Comparison of ENCODE assay signal across 8 mouse cellular contexts in genomic region chr3:51157291-51157650, GRCm38 (mm10).
DNase-seq lines count a peak whose midpoint lies in the region; ATAC-seq and TF ChIP-seq lines count a peak whose summit lies in the region.

No protein-coding gene starts in this region.

- no peaks in the 10 kb centered on the region for H3K27me3 ChIP-seq in erythroblast, embryonic 14.5 days (ENCODE audit: control insufficient read depth)
- no peaks in the 10 kb centered on the region for H3K27me3 ChIP-seq in lung, embryonic 14.5 days (ENCODE audit: insufficient read depth, low read length)
- H3K27me3 ChIP-seq in intestine, embryonic 15.5 days (replicated peaks): no peaks in the 10 kb centered on the region
- H3K27me3 ChIP-seq in myocyte (ENCODE audit: control insufficient read depth, insufficient read depth, insufficient read length): no peaks in the 10 kb centered on the region

- WGBS in lung, embryonic 14.5 days: 7% methylated on average over 4 of the region's 4 CpGs
- WGBS in intestine, embryonic 15.5 days: 18% methylated on average over 4 of the region's 4 CpGs

- TF ChIP-seq POLR2A in myocyte (IDR thresholded peaks at IDR 0.05; ENCODE audit: insufficient read length, low read depth): no peak

- H3K27ac ChIP-seq in lung, embryonic 14.5 days (ENCODE audit: low read depth): peak overlapping the region; percentile 42
- no peak overlapping the region for H3K27ac ChIP-seq in intestine, embryonic 15.5 days

- no peaks in the 10 kb centered on the region for H3K9me3 ChIP-seq in erythroblast, embryonic 14.5 days (ENCODE audit: control insufficient read depth, low read length)
- no peaks in the 10 kb centered on the region for H3K9me3 ChIP-seq in lung, embryonic 14.5 days (ENCODE audit: low read depth, low read length)
- no peaks in the 10 kb centered on the region for H3K9me3 ChIP-seq in intestine, embryonic 15.5 days

- no peak overlapping the region for H3ac ChIP-seq in myocyte (ENCODE audit: control insufficient read depth, insufficient read length)

- H3K4me3 ChIP-seq in erythroblast, embryonic 14.5 days (replicated peaks): peak overlapping the region; percentile 56
- H3K4me3 ChIP-seq in lung, embryonic 14.5 days (ENCODE audit: low read depth, low read length): no peak overlapping the region
- H3K4me3 ChIP-seq in intestine, embryonic 15.5 days (replicated peaks): no peak overlapping the region
- H3K4me3 ChIP-seq in myocyte: no peak overlapping the region

- TF ChIP-seq CTCF in lung, embryonic 14.5 days (IDR thresholded peaks at IDR 0.05; ENCODE audit: low read depth): no peak

- peaks cover 50% of the 10 kb centered on the region for H3K4me1 ChIP-seq in erythroblast, embryonic 14.5 days (ENCODE audit: control insufficient read depth)
- H3K4me1 ChIP-seq in lung, embryonic 14.5 days (ENCODE audit: insufficient read depth): peaks cover 12% of the 10 kb centered on the region
- H3K4me1 ChIP-seq in intestine, embryonic 15.5 days (replicated peaks): 0 out of 2 replicates have a peak, but pooled peaks cover 5% of the 10 kb centered on the region

- 0 out of 2 replicates have a peak overlapping the region, but pooled peaks have one; percentile 15 for H3K4me2 ChIP-seq in lung, embryonic 14.5 days
- H3K4me2 ChIP-seq in intestine, embryonic 15.5 days (replicated peaks): peak overlapping the region; percentile 19; the same call in 1 of the 2 replicates
- peak overlapping the region; percentile 73 for H3K4me2 ChIP-seq in myocyte (ENCODE audit: low read depth)

- no peaks in the 10 kb centered on the region for H3K36me3 ChIP-seq in erythroblast, embryonic 14.5 days (ENCODE audit: control insufficient read depth)
- no peaks in the 10 kb centered on the region for H3K36me3 ChIP-seq in lung, embryonic 14.5 days (ENCODE audit: insufficient read depth)
- H3K36me3 ChIP-seq in intestine, embryonic 15.5 days: no peaks in the 10 kb centered on the region
- no peaks in the 10 kb centered on the region for H3K36me3 ChIP-seq in myocyte (ENCODE audit: control insufficient read depth, insufficient read depth)

- no peak; the same call in 1 of the 2 replicates for ATAC-seq in erythroblast, adult 5-6 weeks (replicated peaks; ENCODE audit: low FRiP score, poor library complexity, severe bottlenecking)
- ATAC-seq in lung, embryonic 14.5 days (ENCODE audit: insufficient read depth): no peak
- no peak for ATAC-seq in intestine, embryonic 15.5 days

- DNase-seq in lung, embryonic 14.5 days: no peak
- no peak for DNase-seq in lung, postnatal 4 days
- no peak for DNase-seq in thymus, postnatal 36 days
- DNase-seq in layer of hippocampus, adult 18-20 months (ENCODE audit: low spot score in 2 of 2): no peak

- H3K79me2 ChIP-seq in myocyte (ENCODE audit: control insufficient read depth, insufficient read depth): no peaks in the 10 kb centered on the region

- no peak overlapping the region for H3K9ac ChIP-seq in lung, embryonic 14.5 days
- no peak overlapping the region for H3K9ac ChIP-seq in intestine, embryonic 15.5 days

TF ChIP-seq in myocyte, 11 proteins besides CTCF, POLR2A, EP300 and RAD21:
- TF ChIP-seq REST (IDR thresholded peaks at IDR 0.05; ENCODE audit: insufficient read depth, insufficient read length) (no peak), USF1 (IDR thresholded peaks at IDR 0.05; ENCODE audit: low read depth) (no peak)

Comparison
In these comparisons a context has a peak if more than half of its experiments do, and no peak if none do; other contexts are left out.
1. H3K4me2 ChIP-seq: peak in every context shown above with its lines; median percentile 73 in myocyte; 19 in intestine, embryonic 15.5 days; 15 in lung, embryonic 14.5 days.